Comparison of ENCODE assay signal across 10 mouse cellular contexts in the genomic region with DNA sequence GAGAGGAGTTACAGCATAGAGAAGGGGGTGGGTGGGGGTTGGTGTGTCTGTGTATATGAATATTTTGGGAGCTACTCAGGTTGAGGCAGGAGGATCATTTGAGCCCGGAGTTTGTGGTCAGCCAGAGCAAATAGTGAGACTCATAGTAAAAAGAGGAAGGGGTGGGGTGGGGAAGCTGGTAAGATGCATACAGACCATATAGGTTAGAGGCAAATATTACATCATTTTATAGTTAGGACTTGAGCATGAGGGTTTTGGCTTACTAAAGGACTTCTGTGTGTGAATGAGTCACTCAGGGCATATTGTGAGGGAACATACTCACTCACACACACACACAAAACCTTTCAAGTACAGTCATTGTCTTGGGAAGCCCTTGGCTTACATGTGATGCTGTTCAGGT. TPM values are rescaled to one million over a fixed set of nuclear protein-coding genes. Genes with fewer than 3 reads are reported as not detected.
A peak's percentile ranks its signal among the peaks of the same experiment; 100 is the strongest.
DNase-seq lines count a peak whose midpoint lies in the region; ATAC-seq lines count a peak whose summit lies in the region.
"Had no signal": no experiment of that assay in that cellular context is flagged by ENCODE, and none has a peak within 500 bp of the region (broad histone marks: within the 10 kb centered on the region; RNA-seq: fewer than 3 reads in every experiment).

No protein-coding gene starts in this region.

- peak overlapping the region; percentile 99 for H3K27ac ChIP-seq in forebrain, embryonic 15.5 days (replicated peaks)
- H3K27ac ChIP-seq in macrophage, result peak overlapping the region; percentile 34
- H3K27ac ChIP-seq: intestine, embryonic 15.5 days had no signal

- no peak overlapping the region for H3K4me2 ChIP-seq in forebrain, embryonic 15.5 days (replicated peaks)

- no peak for ATAC-seq in forebrain, embryonic 15.5 days (replicated peaks)
- ATAC-seq: intestine, embryonic 15.5 days had no signal

- no peaks in the 10 kb centered on the region for H3K27me3 ChIP-seq in forebrain, embryonic 15.5 days
- no peaks in the 10 kb centered on the region for H3K27me3 ChIP-seq in splenic B cell, adult 2 months (ENCODE audit: control insufficient read depth, insufficient read depth, low read length, poor library complexity, severe bottlenecking)
- H3K27me3 ChIP-seq: intestine, embryonic 15.5 days had no signal

- H3K79me2 ChIP-seq in macrophage (ENCODE audit: inconsistent target), result peaks cover 33% of the 10 kb centered on the region

- WGBS in forebrain, embryonic 15.5 days, result 98% methylated on average over 1 of the region's 1 CpGs
- 0% methylated on average over 1 of the region's 1 CpGs for WGBS in macrophage (ENCODE audit: missing documents)

- H3K9me3 ChIP-seq in forebrain, embryonic 15.5 days, result no peaks in the 10 kb centered on the region
- H3K9me3 ChIP-seq: intestine, embryonic 15.5 days had no signal

- peaks cover 30% of the 10 kb centered on the region for H3K4me1 ChIP-seq in forebrain, embryonic 15.5 days

- no peaks in the 10 kb centered on the region for H3K36me3 ChIP-seq in forebrain, embryonic 15.5 days
- no peaks in the 10 kb centered on the region for H3K36me3 ChIP-seq in macrophage (ENCODE audit: inconsistent target)
- H3K36me3 ChIP-seq in splenic B cell, adult 2 months (ENCODE audit: control insufficient read depth, insufficient read depth, low read length, poor library complexity, severe bottlenecking), result no peaks in the 10 kb centered on the region
- H3K36me3 ChIP-seq: intestine, embryonic 15.5 days had no signal

- no peak overlapping the region for H3K9ac ChIP-seq in forebrain, embryonic 15.5 days (replicated peaks)
- H3K9ac ChIP-seq: intestine, embryonic 15.5 days had no signal

- no peak overlapping the region for H3K4me3 ChIP-seq in forebrain, embryonic 15.5 days
- H3K4me3 ChIP-seq in macrophage (ENCODE audit: inconsistent target), result no peak overlapping the region
- H3K4me3 ChIP-seq: intestine, embryonic 15.5 days had no signal

- peak; percentile 49 for DNase-seq in lung, postnatal 36 days
- no peak for DNase-seq in lung, postnatal 4 days
- peak; percentile 14 for DNase-seq in splenic B cell, adult 2 months (ENCODE audit: low read depth, low spot score)
- no peak for DNase-seq in Muller cell, postnatal 12 days (ENCODE audit: inconsistent ontology term)
- no peak for DNase-seq in adrenal gland, postnatal 36 days
- DNase-seq: cerebellum, postnatal 14 days; thymus, postnatal 14 days had no signal

RNA-seq across cellular contexts. Expression of a gene that starts 1.5 kb away (rescaled TPM):
- polyA plus RNA-seq in forebrain, embryonic 15.5 days (2015; fragmentation: Nextera tagmentation; extraction: Ambion mirVana), result 419 and 436 TPM in 2 replicates
- total RNA-seq in macrophage (2018; cell fraction: chromatin; rRNA removed), result 10 to 100 TPM in 25 of 26 experiments, 1 to 10 TPM in 1; 7.6 to 35.9 (median 24.8) TPM
- 10 to 100 TPM; 20.6 to 39.1 (median 31.9) TPM for total RNA-seq in macrophage (2018; cell fraction: cytosol; rRNA removed)
- total RNA-seq in macrophage (2018; cell fraction: nucleus; rRNA removed), result 10 to 100 TPM; 13.4 to 39.8 (median 27.5) TPM
- 20.1 to 31.2 TPM (median 25.8 TPM) in 3 replicates for polyA plus RNA-seq in macrophage (2018)
- total RNA-seq in adrenal gland, postnatal 36 days (2021), result 10 to 100 TPM; 59.1 to 99.4 TPM

RNA-seq across cellular contexts. Expression of a gene that starts 31.0 kb away (rescaled TPM):
- polyA plus RNA-seq in forebrain, embryonic 15.5 days (2015; fragmentation: Nextera tagmentation; extraction: Ambion mirVana), result 0.14 and 0.28 TPM in 2 replicates
- not detected for total RNA-seq in macrophage (2018; cell fraction: chromatin; rRNA removed)
- not detected for total RNA-seq in macrophage (2018; cell fraction: cytosol; rRNA removed)
- not detected for total RNA-seq in macrophage (2018; cell fraction: nucleus; rRNA removed)
- polyA plus RNA-seq in macrophage (2018), result not detected in 3 replicates
- total RNA-seq in adrenal gland, postnatal 36 days (2021), result under 1 TPM in 1 of 2 experiments, not detected in 1; 0.95 TPM
- polyA plus RNA-seq: intestine, embryonic 15.5 days had no signal

RNA-seq across cellular contexts. Expression of a gene that starts 49.8 kb away (rescaled TPM):
- polyA plus RNA-seq in forebrain, embryonic 15.5 days (2015; fragmentation: Nextera tagmentation; extraction: Ambion mirVana), result 0.78 and 0.91 TPM in 2 replicates
- total RNA-seq in macrophage (2018; cell fraction: chromatin; rRNA removed), result 10 to 100 TPM in 13 of 26 experiments, 1 to 10 TPM in 13; 1.8 to 42.9 (median 11.1) TPM
- total RNA-seq in macrophage (2018; cell fraction: cytosol; rRNA removed), result 10 to 100 TPM; 30.6 to 61.4 (median 49.5) TPM
- total RNA-seq in macrophage (2018; cell fraction: nucleus; rRNA removed), result 10 to 100 TPM in 25 of 26 experiments, 1 to 10 TPM in 1; 9.8 to 70.3 (median 24.3) TPM
- 35.3 to 55.0 TPM (median 51.2 TPM) in 3 replicates for polyA plus RNA-seq in macrophage (2018)
- 1 to 10 TPM in 1 of 2 experiments, under 1 TPM in 1; 0.40 to 1.1 TPM for total RNA-seq in adrenal gland, postnatal 36 days (2021)

Comparison
In these comparisons a context has a peak if more than half of its experiments do, and no peak if none do; other contexts are left out.
1. DNase-seq: peak in lung, postnatal 36 days (single experiment) and splenic B cell, adult 2 months (single experiment); none in lung, postnatal 4 days (0 of 2), Muller cell, postnatal 12 days (single experiment) and adrenal gland, postnatal 36 days (0 of 2).
2. RNA of a gene that starts 1.5 kb away (polyA plus RNA-seq): 419 to 436 TPM in forebrain, embryonic 15.5 days; 20.1 to 31.2 TPM in macrophage; every median in the first group is over 10 times any median in the second.
3. RNA of a gene that starts 49.8 kb away (polyA plus RNA-seq): 35.3 to 55.0 TPM in macrophage; 0.78 to 0.91 TPM in forebrain, embryonic 15.5 days; every median in the first group is over 10 times any median in the second.